Mouse (Mus musculus) G1E (cell line): Measurements from ENCODE around the gene Tmem108.

Source experiments
- CTCF ChIP-seq: IDR thresholded peaks from 2 replicates; pipeline ENCODE4 v1.5.1; 2012; ENCODE audit warnings: low read depth, low read length, inconsistent platforms, mixed read lengths
- GATA1 ChIP-seq: IDR thresholded peaks from 2 replicates; pipeline ENCODE4 v1.6.1; 2012; ENCODE audit warnings: borderline replicate concordance, low read length, inconsistent platforms, mixed read lengths
- POLR2AphosphoS5 ChIP-seq: IDR thresholded peaks from 2 replicates; pipeline ENCODE4 v1.6.1; 2012; ENCODE audit warnings: low read depth, low read length, inconsistent platforms; ENCODE audit not compliant: insufficient replicate concordance

- TF ChIP-seq CTCF: no peak
- no peak for TF ChIP-seq GATA1
- no peak for TF ChIP-seq POLR2AphosphoS5
Observed at GRCm38 (mm10) chr9:103465293-103465692, 296.3 kb downstream of the Tmem108 start.
